Mouse (Mus musculus) small intestine, adult 2 months (tissue): ENCODE results near the gene Hist1h4h.

Experiments used
- CTCF ChIP-seq: fragments of 200-500 bp; IDR thresholded peaks from 2 replicates; pipeline ENCODE4 v1.5.1; 2012; ENCODE audit warnings: low read depth, mild to moderate bottlenecking, control low read depth, inconsistent platforms, low read length, moderate library complexity, mixed read lengths; ENCODE audit not compliant: insufficient replicate concordance, insufficient read length; ENCODE audit errors: extremely low read depth
- POLR2A ChIP-seq: fragments of 200-500 bp; IDR thresholded peaks from 2 replicates; pipeline ENCODE4 v1.6.1; 2012; ENCODE audit warnings: low read depth, mild to moderate bottlenecking, control low read depth, inconsistent platforms, low read length, moderate library complexity

GRCm38 (mm10) chr13:23525901-23526300 lies 4.9 kb upstream of the Hist1h4h start:
- no peak for TF ChIP-seq POLR2A
- TF ChIP-seq CTCF = no peak
